Mouse (Mus musculus) heart, embryonic 14.5 days (tissue): ENCODE measurements around the gene Mtm1. TPM values are rescaled to one million over a fixed set of nuclear protein-coding genes. Genes with fewer than 3 reads are reported as not detected.
"Not testable (repeated sequence)": the region's sequence is repeated elsewhere in the genome, so short reads cannot be mapped to it uniquely, and the experiment has no call there.

Source experiments
- ATAC-seq: fragments of 200-750 bp; cut with Nextera tagmentation; 2 replicates; pipeline ENCODE4 v1.8.0; 2017; ENCODE audit warnings: low read depth, moderate TSS enrichment; ENCODE audit not compliant: insufficient number of reproducible peaks, insufficient read depth, low FRiP score
- H3K27ac ChIP-seq, 2 experiments: fragments of 200-500 bp in 1 of 2; fragments of 300-500 bp in 1 of 2; sonication (generic) in 1 of 2; replicated peaks in 1 of 2; 2 replicates each; pipeline ENCODE4 v1.5.1; 2012 to 2014; ENCODE audit warnings: low read depth in 2 of 2, low read length in 2 of 2, control low read depth in 1 of 2, mild to moderate bottlenecking in 1 of 2, mixed read lengths in 1 of 2; ENCODE audit not compliant: control insufficient read depth in 1 of 2, insufficient read depth in 1 of 2
- H3K27me3 ChIP-seq: fragments of 300-500 bp; sonication (generic); 2 replicates; pipeline ENCODE4 v1.6.1; 2014; ENCODE audit warnings: mild to moderate bottlenecking, low read length, control low read depth; ENCODE audit not compliant: control insufficient read depth, insufficient read depth
- H3K36me3 ChIP-seq: fragments of 300-500 bp; sonication (generic); 2 replicates; pipeline ENCODE4 v1.6.1; 2014; ENCODE audit warnings: mild to moderate bottlenecking, control low read depth, low read length, mixed read lengths; ENCODE audit not compliant: control insufficient read depth, insufficient read depth
- H3K4me1 ChIP-seq, 2 experiments: fragments of 200-500 bp in 1 of 2; fragments of 300-500 bp in 1 of 2; sonication (generic) in 1 of 2; 2 replicates each; pipeline ENCODE4 v1.6.1; 2012 to 2014; ENCODE audit warnings: low read length in 2 of 2, control low read depth in 1 of 2, mixed read lengths in 1 of 2; ENCODE audit not compliant: control insufficient read depth in 2 of 2, insufficient read depth in 2 of 2
- H3K4me2 ChIP-seq: fragments of 300-500 bp; sonication (generic); 2 replicates; pipeline ENCODE4 v1.6.1; 2014; ENCODE audit warnings: mild to moderate bottlenecking, low read length
- H3K4me3 ChIP-seq, 2 experiments: fragments of 200-500 bp in 1 of 2; fragments of 300-500 bp in 1 of 2; sonication (generic) in 1 of 2; 2 replicates each; pipeline ENCODE4 v1.5.1; 2012 to 2014; ENCODE audit warnings: low read length in 2 of 2, mild to moderate bottlenecking in 2 of 2, control low read depth in 1 of 2, low read depth in 1 of 2, moderate library complexity in 1 of 2; ENCODE audit not compliant: control insufficient read depth in 1 of 2, insufficient read depth in 1 of 2
- H3K9ac ChIP-seq: fragments of 300-500 bp; sonication (generic); 2 replicates; pipeline ENCODE4 v1.6.1; 2014; ENCODE audit warnings: mild to moderate bottlenecking, low read length
- H3K9me3 ChIP-seq: fragments of 300-500 bp; sonication (generic); 2 replicates; pipeline ENCODE4 v1.6.1; 2016; ENCODE audit warnings: low read length, control low read depth; ENCODE audit not compliant: control insufficient read depth
- WGBS: fragments of 180-500 bp; shearing (Covaris S2); extraction: QIAGEN DNeasy Blood & Tissue Kit; methylation state at CpG from one replicate; pipeline ENCODE4 v1.1.7; 2014; 5-methylcytosine and 5-hydroxymethylcytosine counted together
- polyA plus RNA-seq: library from polyadenylated mRNA; unstranded; fragments of >200 nt; fragmentation: Nextera tagmentation; extraction: Ambion mirVana; gene quantifications from 2 replicates; pipeline ENCODE4 v1.2.1, GENCODE M21; 2014

Gene Mtm1
- polyA plus RNA-seq, 1 experiment from 2014 or later: 5.7 TPM

DNA sequence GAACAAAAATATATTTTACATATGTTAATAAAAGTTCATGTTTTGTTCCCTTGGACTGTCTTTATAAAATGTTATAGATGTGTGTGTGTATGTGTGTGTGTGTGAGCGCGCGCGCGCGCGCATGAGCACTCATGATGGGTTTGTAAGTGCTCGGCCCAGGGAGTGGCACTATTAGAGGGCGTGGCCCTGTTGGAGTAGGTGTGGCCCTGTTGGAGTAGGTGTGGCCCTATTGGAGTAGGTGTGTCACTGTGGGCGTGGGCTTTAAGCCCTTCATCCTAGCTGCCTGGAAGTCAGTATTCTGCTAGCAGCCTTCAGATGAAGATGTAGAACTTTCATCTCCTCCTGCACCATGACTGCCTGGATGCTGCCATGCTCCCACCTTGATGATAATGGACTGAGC lies 151.2 kb downstream of the Mtm1 start:
- H3K4me3 ChIP-seq, H3K4me2 ChIP-seq, H3K9me3 ChIP-seq, H3K9ac ChIP-seq, H3K27me3 ChIP-seq, H3K36me3 ChIP-seq, H3K27ac ChIP-seq, H3K4me1 ChIP-seq, ATAC-seq: not testable (repeated sequence)
- WGBS: 79% methylated on average over 10 of the region's 10 CpGs

DNA sequence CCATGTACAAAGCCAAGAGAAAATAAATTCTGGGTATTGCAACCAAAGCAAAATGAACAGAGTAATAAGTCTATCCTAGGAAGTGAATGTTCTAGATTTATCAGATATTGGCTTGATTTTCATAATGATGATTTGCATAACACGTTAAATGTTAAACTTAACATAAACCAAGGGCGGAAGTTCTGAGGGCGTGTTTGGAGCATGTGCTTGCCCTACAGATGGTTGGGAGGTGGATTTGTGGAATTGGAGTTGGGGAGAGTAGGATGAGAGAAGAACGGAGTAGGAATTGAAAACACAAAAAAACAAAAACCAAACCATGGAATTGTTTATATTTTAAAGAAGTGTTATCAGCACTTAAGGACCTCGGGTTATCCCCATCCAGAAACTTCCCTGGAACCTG lies 153.5 kb downstream of the Mtm1 start:
- Histone ChIP-seq H3K4me2 (peak overlapping the region; percentile 62), H3K4me1 (no peaks in the 10 kb centered on the region), H3K4me3 (peak overlapping the region; percentile 62 to 77), H3K9ac (peak overlapping the region; percentile 72), H3K27ac (peak overlapping the region in 1 of 2 experiments; percentile 81; a peak in 1 of 4 replicates), H3K36me3 (no peaks in the 10 kb centered on the region), H3K9me3 (no peaks in the 10 kb centered on the region), H3K27me3 (no peaks in the 10 kb centered on the region)
- no peak for ATAC-seq
- 70% methylated on average over 5 of the region's 5 CpGs for WGBS

DNA sequence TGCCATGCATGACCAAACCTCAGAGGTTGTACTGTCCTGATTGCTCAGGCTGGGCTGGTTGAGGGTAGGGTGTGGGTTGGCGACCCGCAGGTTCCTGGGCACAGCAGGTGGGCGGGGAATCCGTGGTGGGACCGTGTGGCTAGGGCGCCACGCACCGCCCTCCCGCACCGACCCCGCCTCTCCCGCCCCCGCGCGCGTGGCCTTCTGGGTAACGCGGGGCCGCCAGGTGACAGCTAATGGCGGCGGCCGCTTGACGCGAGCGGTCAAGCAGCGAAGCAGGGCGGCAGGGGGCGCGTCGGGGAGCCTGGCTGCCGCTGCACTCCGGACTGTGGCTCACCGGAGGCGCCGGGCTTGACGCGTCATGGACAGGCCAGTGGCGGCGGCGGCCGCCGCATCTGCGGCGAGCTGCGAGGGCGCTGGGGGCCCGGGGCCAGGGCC lies 154.0 kb downstream of the Mtm1 start, which contains the start of gene Mtmr1:
Mtmr1 (plus strand) TSS at position 207 of the 438 bp plus-strand sequence.
- Histone ChIP-seq H3K27ac (peak within 1 kb of the TSS; percentile 64 to 81), H3K36me3 (no peaks in the 10 kb centered on the region), H3K4me1 (no peaks in the 10 kb centered on the region), H3K9me3 (no peaks in the 10 kb centered on the region), H3K27me3 (no peaks in the 10 kb centered on the region), H3K4me2 (peak within 1 kb of the TSS; percentile 62), H3K9ac (peak within 1 kb of the TSS; percentile 72), H3K4me3 (peak within 1 kb of the TSS; percentile 62 to 77)
- 15% methylated on average over 37 of the region's 47 CpGs for WGBS
- ATAC-seq: peak; percentile 87

DNA sequence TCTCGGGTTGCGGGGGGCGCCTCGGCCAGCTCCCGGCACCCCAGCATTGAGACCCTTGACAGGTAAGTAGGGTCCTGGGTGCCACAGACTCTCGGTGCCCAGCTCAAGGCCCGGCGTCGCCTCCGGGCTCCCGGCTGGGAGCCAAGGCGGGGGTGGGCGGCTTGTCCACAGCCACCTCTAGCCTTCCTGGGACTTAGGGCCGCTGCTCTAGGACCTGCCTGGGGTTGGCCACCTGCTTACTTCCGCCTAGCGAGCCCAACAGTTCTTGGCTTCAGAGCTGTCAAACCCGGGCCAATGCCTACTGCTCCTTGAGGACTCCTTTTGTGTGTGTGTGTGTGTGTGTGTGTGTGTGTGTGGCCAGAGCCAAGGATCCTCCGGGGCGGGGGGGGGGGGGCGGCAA lies 154.4 kb downstream of the Mtm1 start:
- Histone ChIP-seq H3K27ac (peak overlapping the region; percentile 64 to 81; a peak in 3 of 4 replicates), H3K4me3 (peak overlapping the region; percentile 62 to 77), H3K4me1 (no peaks in the 10 kb centered on the region), H3K36me3 (no peaks in the 10 kb centered on the region), H3K27me3 (no peaks in the 10 kb centered on the region), H3K9ac (peak overlapping the region; percentile 72), H3K4me2 (peak overlapping the region; percentile 62), H3K9me3 (no peaks in the 10 kb centered on the region)
- peak; percentile 64; the same call in 1 of the 2 replicates for ATAC-seq
- WGBS: 31% methylated on average over 18 of the region's 20 CpGs

Other genes starting within 250 kb of the Mtm1 start
- 6.9 and 7.4 TPM in 2 replicates for gene Mamld1, start 160.5 kb upstream of the Mtm1 start, polyA plus RNA-seq
- 17.1 and 22.7 TPM in 2 replicates for gene Mtmr1, start 154.0 kb downstream of the Mtm1 start, polyA plus RNA-seq